Mouse (Mus musculus): Measurements from ENCODE around the gene Yy2.

Yy2 gene

DNA sequence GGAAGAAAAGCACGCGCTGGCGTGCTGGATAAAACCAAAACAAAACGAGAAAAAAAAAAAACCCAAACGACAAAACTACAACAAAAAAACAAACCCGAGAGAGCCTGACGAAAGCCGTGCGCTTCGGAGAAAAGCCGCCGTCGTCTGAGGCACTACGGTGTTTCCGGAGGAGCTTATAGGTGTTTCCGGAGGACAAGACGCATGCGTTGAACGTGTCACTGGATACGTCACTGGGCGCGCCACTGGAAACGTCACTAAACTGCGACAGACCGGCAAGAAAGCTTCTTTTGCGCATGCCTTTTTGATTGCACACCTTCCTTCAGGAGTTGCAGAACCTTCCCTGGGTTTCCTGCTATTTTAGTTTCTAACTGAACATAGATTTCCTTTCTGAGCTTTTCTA, at the start of gene Yy2:
Yy2 (minus strand) TSS at position 146 of the 400 bp plus-strand sequence.
- in situ Hi-C loops (cut with MboI; ENCODE audit: unreplicated experiment in 2 of 2): no loop called here

DNA sequence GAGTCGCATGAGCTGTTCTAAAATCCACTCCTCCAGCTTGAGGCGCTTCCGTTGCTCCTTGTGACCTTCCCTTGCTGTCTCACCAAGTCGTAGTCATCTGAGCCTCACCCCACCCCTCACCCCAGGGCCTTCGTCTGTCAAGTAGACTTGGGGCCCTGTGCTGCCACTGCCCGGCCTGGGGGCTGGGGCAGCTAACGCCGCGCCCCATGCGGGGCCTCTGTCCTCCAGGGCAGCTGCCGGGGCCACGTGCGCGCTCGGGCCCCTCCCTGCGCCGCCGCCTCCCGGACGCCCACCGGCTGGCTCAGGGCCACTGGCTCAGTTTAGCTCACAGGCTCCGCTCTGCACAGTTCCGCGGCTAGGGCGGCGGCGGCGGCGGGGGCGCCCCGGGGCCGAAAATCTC, 44.1 kb upstream of the Yy2 start:
- in situ Hi-C loops (cut with MboI; ENCODE audit: unreplicated experiment in 2 of 2): no loop called here

- in situ Hi-C loops (cut with MboI; ENCODE audit: unreplicated experiment in 2 of 2): no loop called here
Measured at GRCm38 (mm10) chrX:157601450-157601849, 32.7 kb upstream of the Yy2 start.

DNA sequence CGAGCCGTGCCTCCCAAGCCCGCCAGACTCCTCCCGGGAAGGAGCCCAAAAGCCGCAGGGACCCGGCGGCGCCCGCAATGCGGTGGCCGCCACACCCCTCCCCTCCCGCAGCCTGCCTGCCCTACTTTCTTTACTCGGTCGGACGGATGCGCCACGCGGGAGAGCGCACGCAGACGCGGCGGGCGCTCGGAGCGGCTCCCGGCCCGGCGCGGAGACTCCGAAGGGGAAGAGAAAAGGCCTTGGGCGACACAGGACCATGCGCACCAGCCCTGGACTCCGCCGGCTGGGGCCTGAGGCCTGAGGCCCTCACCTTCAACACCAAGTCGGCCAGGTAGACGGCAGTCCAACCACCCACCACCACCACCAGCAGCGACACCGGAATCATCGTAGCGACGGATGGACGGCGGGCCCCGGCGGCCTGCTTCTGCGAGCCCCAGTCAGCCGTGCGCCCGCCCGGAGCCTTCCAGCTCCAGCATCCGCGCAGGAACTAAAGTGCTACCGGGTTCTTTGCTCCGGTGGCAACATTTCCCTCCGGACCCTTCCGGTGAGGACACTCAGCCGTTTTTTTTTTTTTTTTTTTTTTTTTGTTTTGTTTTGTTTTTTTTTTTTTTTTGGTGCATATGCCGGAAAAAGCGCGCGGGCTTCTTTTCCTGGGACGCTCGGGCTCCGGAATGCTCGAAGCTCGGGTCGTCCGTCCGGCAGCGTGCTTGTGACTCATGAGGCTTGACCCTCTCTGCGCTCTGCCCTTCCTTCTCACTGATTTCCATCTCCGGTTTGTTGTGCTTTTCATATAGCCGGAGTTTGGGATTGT, 29.6 kb upstream of the Yy2 start, which contains the start of gene Mbtps2:
Mbtps2 (minus strand) TSS at position 530 of the 811 bp plus-strand sequence.
- in situ Hi-C loops (cut with MboI; ENCODE audit: unreplicated experiment in 2 of 2): loop anchor here (10.0 to 25.0 kb wide), 2 partner anchors 111 to 114 kb away; partner anchors contain the start of gene Sms (in 1 of the 2)

DNA sequence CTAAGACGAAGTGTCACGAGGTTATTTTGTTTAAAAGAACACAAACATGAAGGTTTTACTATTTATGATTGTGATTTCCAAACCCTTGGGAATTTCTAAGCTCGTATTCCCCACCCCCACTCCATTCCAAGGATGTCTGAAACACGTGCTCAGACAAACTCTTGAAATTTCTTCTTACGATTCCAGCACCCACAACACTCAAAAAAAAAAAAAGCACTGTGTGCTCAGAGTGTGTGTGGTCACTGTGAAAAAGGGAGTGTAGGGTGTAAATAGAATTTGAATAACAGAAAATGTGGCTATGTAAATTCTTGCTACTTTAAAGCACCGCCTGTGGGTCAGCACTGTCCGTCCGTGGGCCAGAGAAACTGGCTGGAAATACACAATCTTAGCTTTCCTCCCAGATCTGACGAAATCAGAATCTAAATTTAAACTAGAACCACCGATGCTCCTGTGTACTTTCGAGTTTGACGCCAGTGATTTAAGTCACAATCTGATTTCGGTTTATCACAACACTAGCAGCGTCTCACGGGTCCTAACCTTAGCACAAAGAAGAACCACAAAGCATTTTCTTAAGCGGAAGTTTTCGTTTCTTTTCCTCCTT, 28.9 kb upstream of the Yy2 start:
- in situ Hi-C loops (cut with MboI; ENCODE audit: unreplicated experiment in 2 of 2): loop anchor here (10.0 to 25.0 kb wide), 2 partner anchors 110 to 113 kb away; partner anchors contain the start of gene Sms (in 1 of the 2)

DNA sequence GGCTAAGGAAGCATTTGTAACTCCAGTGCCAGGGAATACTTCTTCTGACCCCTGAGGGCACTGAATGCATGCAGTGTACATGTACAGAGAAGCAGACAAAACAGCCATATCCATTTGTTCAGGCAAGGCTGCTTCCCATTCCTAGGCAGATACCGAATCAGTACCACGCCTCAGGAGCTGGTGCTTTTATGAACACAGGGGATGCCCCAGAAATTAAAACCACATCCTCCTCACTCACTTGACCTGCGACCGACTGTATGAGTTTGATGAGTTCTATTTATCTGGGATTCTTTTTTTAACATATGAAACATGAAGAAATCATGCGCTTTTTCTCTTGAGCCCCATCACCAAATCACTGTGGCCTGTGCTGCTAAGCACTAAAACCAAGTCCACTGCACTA, 28.0 kb upstream of the Yy2 start:
- in situ Hi-C loops (cut with MboI; ENCODE audit: unreplicated experiment in 2 of 2): loop anchor here (10.0 to 25.0 kb wide), 2 partner anchors 110 to 112 kb away; partner anchors contain the start of gene Sms (in 1 of the 2)

DNA sequence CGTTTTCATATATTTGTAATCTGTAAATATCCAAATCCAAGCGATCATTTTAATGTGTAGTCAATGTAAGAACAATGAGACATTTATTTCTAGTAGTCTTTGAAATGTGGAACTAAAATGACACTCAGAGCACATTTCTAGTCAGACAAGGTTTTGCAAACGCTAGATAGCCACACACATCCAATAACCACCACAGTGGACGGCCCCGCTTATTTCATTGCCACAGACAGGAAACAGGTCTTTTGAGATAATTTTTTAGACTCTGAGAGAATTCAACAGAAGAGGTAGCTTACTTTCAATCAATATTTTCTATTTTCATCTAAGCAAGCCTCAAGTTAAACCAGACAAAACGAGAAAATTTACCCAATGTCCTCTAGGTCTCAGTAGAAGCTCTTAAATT, 27.1 kb upstream of the Yy2 start:
- in situ Hi-C loops (cut with MboI; ENCODE audit: unreplicated experiment in 2 of 2): loop anchor here (10.0 to 25.0 kb wide), 2 partner anchors 109 to 111 kb away; partner anchors contain the start of gene Sms (in 1 of the 2)

GRCm38 (mm10) chrX:157594606-157595005, 25.8 kb upstream of the Yy2 start:
- in situ Hi-C loops (cut with MboI; ENCODE audit: unreplicated experiment in 2 of 2): loop anchor here (10.0 to 25.0 kb wide), 2 partner anchors 107 to 110 kb away; partner anchors contain the start of gene Sms (in 1 of the 2)

DNA sequence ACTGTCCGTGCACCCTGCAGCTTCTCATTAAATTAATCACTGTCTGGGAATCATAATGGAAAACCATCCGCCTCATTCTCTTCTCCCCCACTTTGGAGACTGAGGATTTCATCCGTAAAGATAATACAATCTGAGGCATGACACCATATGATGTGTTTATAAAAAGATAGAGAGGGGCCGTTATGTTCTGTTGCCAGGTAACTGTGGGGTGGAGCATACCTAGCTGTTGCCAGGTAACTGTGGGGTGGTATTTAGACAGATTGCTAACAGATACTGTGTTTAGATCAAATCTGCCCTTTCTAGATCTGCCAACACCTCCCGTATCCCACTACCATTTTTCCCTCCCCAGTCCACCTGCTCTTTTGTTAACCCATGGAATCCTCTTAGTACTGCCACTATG, 18.2 kb upstream of the Yy2 start:
- in situ Hi-C loops (cut with MboI; ENCODE audit: unreplicated experiment in 2 of 2): loop anchor here in 1 of 2 experiments (25.0 kb wide), 1 partner anchor 100 kb away; the partner anchor contains the start of gene Sms

DNA sequence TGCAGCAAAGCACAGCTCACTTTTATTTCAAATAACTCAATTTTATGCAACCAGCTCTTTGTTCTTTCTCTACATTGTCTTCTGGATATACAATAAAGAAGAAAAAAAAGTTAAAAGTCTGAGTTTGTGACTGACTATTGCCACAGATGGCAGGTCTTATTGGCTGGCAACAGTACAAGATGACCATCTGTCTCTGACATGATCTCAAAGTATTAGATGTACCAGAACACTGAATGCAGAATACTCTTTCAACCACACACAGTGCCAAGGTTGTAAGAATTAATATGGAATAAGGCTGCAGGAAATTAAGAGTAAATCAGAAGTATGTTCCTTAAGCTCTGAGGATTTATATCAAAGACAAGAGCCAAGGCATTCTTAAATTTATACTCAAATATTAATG, 17.6 kb upstream of the Yy2 start:
- in situ Hi-C loops (cut with MboI; ENCODE audit: unreplicated experiment in 2 of 2): loop anchor here in 1 of 2 experiments (25.0 kb wide), 1 partner anchor 99 kb away; the partner anchor contains the start of gene Sms

- in situ Hi-C loops (cut with MboI; ENCODE audit: unreplicated experiment in 2 of 2): loop anchor here in 1 of 2 experiments (25.0 kb wide), 1 partner anchor 92 kb away; the partner anchor contains the start of gene Sms
Measured at GRCm38 (mm10) chrX:157579108-157579614, 10.4 kb upstream of the Yy2 start.

DNA sequence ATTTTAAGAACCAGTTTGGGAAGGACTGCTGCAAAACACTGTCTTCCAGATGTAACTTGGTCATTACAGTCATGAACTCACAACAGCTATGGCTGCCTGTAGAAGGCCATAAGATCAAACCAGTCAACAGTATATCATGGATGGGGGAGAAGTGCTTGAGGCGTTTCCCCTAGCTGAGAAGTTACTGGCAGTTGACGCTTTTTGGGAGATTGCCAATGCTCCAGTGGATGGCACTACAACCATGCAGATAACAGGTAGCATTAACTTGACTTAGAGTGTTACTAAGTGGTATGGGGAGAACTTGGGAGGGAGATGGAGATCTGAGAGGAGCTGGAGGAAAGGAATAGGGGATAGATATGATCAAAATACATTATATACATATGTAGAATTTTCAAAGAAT, 5.9 kb upstream of the Yy2 start:
- in situ Hi-C loops (cut with MboI; ENCODE audit: unreplicated experiment in 2 of 2): loop anchor here in 1 of 2 experiments (25.0 kb wide), 1 partner anchor 87 kb away; the partner anchor contains the start of gene Sms

DNA sequence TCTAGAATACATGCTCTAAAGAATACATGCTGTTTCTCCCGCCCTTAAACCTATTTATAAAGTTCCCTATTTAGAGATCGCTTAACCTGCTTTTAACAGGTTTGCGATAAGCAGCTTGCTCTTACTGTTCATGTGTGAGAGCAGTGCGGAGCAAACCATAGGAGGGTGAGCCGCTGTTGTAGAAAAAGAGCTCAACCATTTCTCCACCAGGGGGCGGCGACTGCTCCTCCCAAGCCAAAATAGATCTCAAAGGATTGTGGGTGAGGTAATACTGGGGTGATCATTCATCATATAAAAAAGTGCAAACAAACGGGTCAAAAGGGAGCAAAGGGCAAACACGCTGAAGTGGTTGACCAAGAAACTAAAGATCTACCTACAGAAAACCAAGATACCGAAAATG, 5.0 kb downstream of the Yy2 start:
- in situ Hi-C loops (cut with MboI; ENCODE audit: unreplicated experiment in 2 of 2): no loop called here

- in situ Hi-C loops (cut with MboI; ENCODE audit: unreplicated experiment in 2 of 2): no loop called here
Measured at GRCm38 (mm10) chrX:157547082-157547481, 21.7 kb downstream of the Yy2 start.
